Mouse (Mus musculus) heart, embryonic 15.5 days (tissue): ENCODE data around the gene Ephb1. TPM values are rescaled to one million over a fixed set of nuclear protein-coding genes. Genes with fewer than 3 reads are reported as not detected.

Experiments
- ATAC-seq: fragments of 200-750 bp; cut with Nextera tagmentation; replicated peaks from 2 replicates; pipeline ENCODE4 v1.8.0; 2017; ENCODE audit warnings: low read depth, moderate TSS enrichment; ENCODE audit not compliant: insufficient number of reproducible peaks, insufficient read depth, low FRiP score
- H3K27ac ChIP-seq: fragments of 300-500 bp; sonication (generic); 2 replicates; pipeline ENCODE4 v1.5.1; 2015; ENCODE audit warnings: mild to moderate bottlenecking, inconsistent platforms
- H3K27me3 ChIP-seq: fragments of 300-500 bp; sonication (generic); 2 replicates; pipeline ENCODE4 v1.6.1; 2015; ENCODE audit warnings: inconsistent platforms
- H3K36me3 ChIP-seq: fragments of 300-500 bp; sonication (generic); 2 replicates; pipeline ENCODE4 v1.6.1; 2015; ENCODE audit warnings: mild to moderate bottlenecking, inconsistent platforms
- H3K4me1 ChIP-seq: fragments of 300-500 bp; sonication (generic); replicated peaks from 2 replicates; pipeline ENCODE4 v1.6.1; 2015; ENCODE audit warnings: inconsistent platforms
- H3K4me2 ChIP-seq: fragments of 300-500 bp; sonication (generic); 2 replicates; pipeline ENCODE4 v1.6.1; 2015; ENCODE audit warnings: inconsistent platforms, mild to moderate bottlenecking, moderate library complexity
- H3K4me3 ChIP-seq: fragments of 300-500 bp; sonication (generic); 2 replicates; pipeline ENCODE4 v1.5.1; 2015; ENCODE audit warnings: mild to moderate bottlenecking, inconsistent platforms
- H3K9ac ChIP-seq: fragments of 300-500 bp; sonication (generic); 2 replicates; pipeline ENCODE4 v1.6.1; 2015; ENCODE audit warnings: mild to moderate bottlenecking, inconsistent platforms
- H3K9me3 ChIP-seq: fragments of 300-500 bp; sonication (generic); replicated peaks from 2 replicates; pipeline ENCODE4 v1.6.1; 2016; ENCODE audit warnings: inconsistent platforms
- WGBS: fragments of 180-500 bp; shearing (Covaris S2); methylation state at CpG from one replicate; pipeline ENCODE4 v1.1.7; 2015; ENCODE audit warnings: mixed read lengths; 5-methylcytosine and 5-hydroxymethylcytosine counted together
- polyA plus RNA-seq: library from polyadenylated mRNA; unstranded; fragments of >200 nt; fragmentation: Nextera tagmentation; extraction: Ambion mirVana; gene quantifications from 2 replicates; pipeline ENCODE4 v1.2.1, GENCODE M21; 2015

The Ephb1 gene
- polyA plus RNA-seq, 1 experiment from 2014 or later = 1.4 TPM

DNA sequence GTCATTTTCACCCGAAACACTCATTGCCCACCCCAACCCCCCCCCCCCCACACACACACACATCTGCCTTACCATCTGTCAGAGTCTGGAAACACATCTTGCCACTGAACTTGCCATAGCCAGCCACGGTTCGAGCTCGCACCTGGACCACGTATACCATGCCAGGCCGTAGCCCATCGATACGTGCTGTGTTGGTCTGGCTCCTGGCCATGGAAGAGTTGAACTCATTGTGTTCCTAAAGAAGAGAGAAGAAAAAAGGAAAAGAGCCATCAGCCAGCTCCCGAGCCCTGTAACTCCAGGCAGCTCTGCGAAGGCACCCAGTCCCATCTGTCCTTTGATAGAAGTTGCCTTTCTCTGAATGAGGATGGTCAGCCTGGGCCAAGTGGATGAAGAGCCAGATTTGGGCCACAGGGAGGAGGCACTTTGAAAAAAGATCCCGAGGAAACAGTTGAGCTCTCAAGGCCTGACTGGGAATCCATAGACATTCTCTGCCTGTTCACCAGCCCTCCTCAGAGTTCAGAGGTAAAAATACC is 352.8 kb downstream of the Ephb1 start:
- 95% methylated on average over 11 of the region's 11 CpGs for WGBS
- no peak for ATAC-seq
- no peak overlapping the region for H3K4me2 ChIP-seq
- no peaks in the 10 kb centered on the region for H3K36me3 ChIP-seq
- no peak overlapping the region for H3K9ac ChIP-seq
- H3K27ac ChIP-seq = no peak overlapping the region
- H3K9me3 ChIP-seq = no peaks in the 10 kb centered on the region
- peaks cover 7% of the 10 kb centered on the region for H3K4me1 ChIP-seq
- H3K4me3 ChIP-seq = no peak overlapping the region
- peaks cover 6% of the 10 kb centered on the region; the same call in 1 of the 2 replicates for H3K27me3 ChIP-seq

- H3K4me3 ChIP-seq = no peak overlapping the region
- H3K36me3 ChIP-seq = no peaks in the 10 kb centered on the region
- H3K27me3 ChIP-seq = peaks cover 15% of the 10 kb centered on the region
- 74% methylated on average over 4 of the region's 4 CpGs for WGBS
- H3K27ac ChIP-seq = no peak overlapping the region
- H3K9me3 ChIP-seq = no peaks in the 10 kb centered on the region
- H3K4me2 ChIP-seq = no peak overlapping the region
- no peak overlapping the region for H3K9ac ChIP-seq
- peaks cover 20% of the 10 kb centered on the region for H3K4me1 ChIP-seq
- no peak for ATAC-seq
Measured at GRCm38 (mm10) chr9:101999690-102000089, 354.8 kb downstream of the Ephb1 start.

DNA sequence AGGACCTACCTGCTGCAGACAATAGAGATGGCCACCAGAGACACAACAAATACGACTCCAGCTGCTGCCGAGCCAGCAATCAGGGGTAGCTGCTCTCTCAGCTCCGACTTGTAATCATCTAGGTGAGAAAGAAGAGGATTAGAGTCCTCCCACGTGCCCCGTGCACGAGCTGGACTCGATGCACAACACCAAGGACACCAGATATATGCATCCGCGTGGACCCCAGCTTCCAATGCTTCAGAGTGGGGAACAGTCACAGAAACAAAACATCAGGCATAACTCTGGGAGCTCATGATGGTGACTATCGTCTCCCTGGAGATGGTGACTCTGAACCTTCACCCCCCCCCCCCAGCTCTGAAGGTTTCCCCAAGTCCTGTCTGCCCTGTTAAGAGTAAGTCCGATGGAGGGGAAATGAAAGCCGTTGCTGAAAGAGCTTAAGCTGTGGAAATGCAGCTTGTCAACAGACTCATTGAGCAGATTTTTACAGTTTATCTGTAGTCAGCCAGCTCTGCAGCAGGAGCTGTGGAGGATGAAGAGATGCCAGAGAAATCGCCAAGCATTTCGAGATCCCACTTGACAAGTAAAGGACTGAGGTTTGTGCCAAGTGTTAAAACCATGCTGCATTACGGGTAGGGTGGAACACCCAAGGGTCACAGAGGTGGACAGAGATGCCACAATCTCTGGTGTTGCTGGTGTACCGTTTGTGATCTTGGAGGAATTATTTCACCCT is 357.6 kb downstream of the Ephb1 start:
- ATAC-seq = no peak
- Histone ChIP-seq H3K4me3 (no peak overlapping the region), H3K27me3 (peaks cover 32% of the 10 kb centered on the region), H3K9ac (no peak overlapping the region), H3K36me3 (no peaks in the 10 kb centered on the region), H3K4me1 (peaks cover 20% of the 10 kb centered on the region), H3K4me2 (no peak overlapping the region), H3K27ac (no peak overlapping the region), H3K9me3 (no peaks in the 10 kb centered on the region)
- WGBS = 35% methylated on average over 16 of the region's 16 CpGs

- Histone ChIP-seq H3K9me3 (no peaks in the 10 kb centered on the region), H3K4me2 (no peak overlapping the region), H3K36me3 (no peaks in the 10 kb centered on the region), H3K9ac (no peak overlapping the region), H3K27ac (no peak overlapping the region), H3K4me3 (no peak overlapping the region), H3K4me1 (peaks cover 20% of the 10 kb centered on the region), H3K27me3 (peaks cover 32% of the 10 kb centered on the region)
- ATAC-seq = no peak
- WGBS = 62% methylated on average over 7 of the region's 7 CpGs
Measured at GRCm38 (mm10) chr9:101996183-101996582, 358.3 kb downstream of the Ephb1 start.

DNA sequence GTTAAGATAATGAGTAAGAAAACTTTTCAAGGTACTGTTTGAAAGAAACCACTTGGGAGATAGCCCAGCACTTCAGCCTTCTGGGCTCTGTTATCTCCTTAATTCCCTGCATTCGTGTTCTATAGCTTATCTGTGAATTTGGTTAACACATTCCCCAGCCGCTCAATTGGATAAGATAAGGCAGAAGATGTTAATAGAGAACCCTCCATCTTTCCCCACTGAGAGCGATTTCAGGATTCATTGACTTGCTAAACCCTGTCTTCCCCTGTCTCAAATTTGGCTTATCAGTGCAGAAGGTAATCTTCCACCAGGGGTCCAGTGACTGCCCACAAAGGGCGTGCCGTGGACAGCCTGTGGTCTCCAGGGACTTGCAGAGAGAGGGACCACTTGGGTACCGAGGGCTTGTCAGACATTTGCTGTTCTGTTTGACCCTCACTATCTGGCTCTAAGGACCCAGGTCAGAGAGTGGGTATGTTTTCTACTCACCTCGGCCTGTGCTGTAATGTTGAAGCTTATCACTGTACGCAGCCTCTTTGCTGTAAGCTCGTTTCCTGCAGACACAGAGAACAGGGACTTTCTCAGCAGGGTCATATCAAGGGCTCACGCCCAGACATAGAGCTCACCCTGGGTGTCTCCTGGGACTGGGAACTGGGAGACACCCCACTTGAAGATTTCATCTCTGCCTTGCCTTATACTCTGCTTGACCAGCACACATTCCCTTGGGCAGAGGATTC is 358.9 kb downstream of the Ephb1 start:
- H3K4me2 ChIP-seq = no peak overlapping the region
- H3K27me3 ChIP-seq = peaks cover 32% of the 10 kb centered on the region
- ATAC-seq = no peak; the same call in 1 of the 2 replicates
- peaks cover 20% of the 10 kb centered on the region for H3K4me1 ChIP-seq
- H3K36me3 ChIP-seq = no peaks in the 10 kb centered on the region
- H3K9ac ChIP-seq = no peak overlapping the region
- H3K27ac ChIP-seq = no peak overlapping the region
- H3K4me3 ChIP-seq = no peak overlapping the region
- H3K9me3 ChIP-seq = no peaks in the 10 kb centered on the region
- 14% methylated on average over 10 of the region's 10 CpGs for WGBS

- ATAC-seq = no peak
- Histone ChIP-seq H3K27ac (no peak overlapping the region), H3K9me3 (no peaks in the 10 kb centered on the region), H3K27me3 (peaks cover 32% of the 10 kb centered on the region), H3K9ac (no peak overlapping the region), H3K36me3 (no peaks in the 10 kb centered on the region), H3K4me3 (no peak overlapping the region), H3K4me2 (no peak overlapping the region), H3K4me1 (peaks cover 20% of the 10 kb centered on the region)
- WGBS = 82% methylated on average over 2 of the region's 2 CpGs
Measured at GRCm38 (mm10) chr9:101994086-101994485, 360.4 kb downstream of the Ephb1 start.

GRCm38 (mm10) chr9:101990836-101991235 is 363.7 kb downstream of the Ephb1 start:
- H3K27me3 ChIP-seq = peaks cover 26% of the 10 kb centered on the region
- WGBS = 84% methylated on average over 12 of the region's 12 CpGs
- no peak overlapping the region for H3K27ac ChIP-seq
- no peak for ATAC-seq
- H3K4me3 ChIP-seq = no peak overlapping the region
- no peaks in the 10 kb centered on the region for H3K9me3 ChIP-seq
- H3K9ac ChIP-seq = no peak overlapping the region
- no peak overlapping the region for H3K4me2 ChIP-seq
- H3K36me3 ChIP-seq = no peaks in the 10 kb centered on the region
- peaks cover 6% of the 10 kb centered on the region for H3K4me1 ChIP-seq

GRCm38 (mm10) chr9:101990032-101990431 is 364.5 kb downstream of the Ephb1 start:
- 83% methylated on average over 6 of the region's 6 CpGs for WGBS
- Histone ChIP-seq H3K4me1 (no peaks in the 10 kb centered on the region), H3K9ac (no peak overlapping the region), H3K36me3 (no peaks in the 10 kb centered on the region), H3K4me3 (no peak overlapping the region), H3K9me3 (no peaks in the 10 kb centered on the region), H3K27me3 (peaks cover 20% of the 10 kb centered on the region), H3K4me2 (no peak overlapping the region), H3K27ac (no peak overlapping the region)
- no peak for ATAC-seq

GRCm38 (mm10) chr9:101986910-101987309 is 367.6 kb downstream of the Ephb1 start:
- Histone ChIP-seq H3K9ac (no peak overlapping the region), H3K9me3 (no peaks in the 10 kb centered on the region), H3K4me2 (no peak overlapping the region), H3K4me3 (no peak overlapping the region), H3K4me1 (no peaks in the 10 kb centered on the region), H3K27ac (no peak overlapping the region), H3K36me3 (no peaks in the 10 kb centered on the region), H3K27me3 (no peaks in the 10 kb centered on the region)
- 74% methylated on average over 2 of the region's 2 CpGs for WGBS
- no peak for ATAC-seq

DNA sequence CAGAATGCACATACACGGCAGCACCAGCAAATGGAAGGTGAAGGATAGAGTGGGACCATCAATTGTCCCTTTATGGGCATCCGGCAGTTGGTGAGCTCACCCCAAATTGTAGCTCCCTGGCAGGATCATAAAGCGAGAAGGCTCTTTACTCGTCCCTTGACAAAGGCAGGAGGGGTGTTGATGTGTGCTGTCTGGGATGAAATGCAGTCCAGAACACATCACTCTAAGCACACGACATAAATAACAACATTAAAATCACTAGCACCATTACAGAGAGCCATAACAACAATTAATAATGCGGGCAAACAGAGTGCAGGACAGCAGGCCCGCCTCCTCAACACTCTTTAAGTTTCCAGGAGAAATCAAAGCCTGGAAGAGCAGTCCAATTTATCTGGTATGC is 372.1 kb downstream of the Ephb1 start:
- no peak overlapping the region for H3K27ac ChIP-seq
- no peak for ATAC-seq
- 61% methylated on average over 7 of the region's 7 CpGs for WGBS

DNA sequence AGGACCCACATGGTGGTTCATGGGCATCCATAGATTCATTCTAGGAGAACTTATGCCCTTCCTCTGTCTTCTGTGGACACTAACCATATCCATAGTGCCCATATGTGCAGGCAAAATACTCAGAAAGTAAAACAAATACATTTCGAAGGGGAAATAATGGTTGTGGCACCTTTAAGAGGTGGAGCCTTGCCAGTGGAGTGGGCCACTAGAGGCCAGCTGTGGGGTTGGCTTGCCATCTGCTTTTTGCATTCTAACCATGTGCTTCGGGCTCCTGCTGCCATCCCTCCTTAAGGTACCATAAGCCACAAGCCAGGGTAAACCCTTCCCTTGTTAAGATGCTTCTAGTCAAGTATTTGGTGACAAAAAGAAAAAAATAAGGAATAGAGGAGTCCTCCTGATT is 373.3 kb downstream of the Ephb1 start:
- H3K9me3 ChIP-seq = no peaks in the 10 kb centered on the region
- H3K9ac ChIP-seq = no peak overlapping the region
- no peaks in the 10 kb centered on the region for H3K4me1 ChIP-seq
- H3K36me3 ChIP-seq = no peaks in the 10 kb centered on the region
- no peak overlapping the region for H3K27ac ChIP-seq
- WGBS = 70% methylated on average over 2 of the region's 2 CpGs
- no peak overlapping the region for H3K4me2 ChIP-seq
- ATAC-seq = no peak
- no peak overlapping the region for H3K4me3 ChIP-seq
- no peaks in the 10 kb centered on the region for H3K27me3 ChIP-seq

More for the DNA sequence above, 372.1 kb downstream of the Ephb1 start:
- no peak overlapping the region for H3K4me2 ChIP-seq
- no peaks in the 10 kb centered on the region for H3K4me1 ChIP-seq
- no peaks in the 10 kb centered on the region for H3K36me3 ChIP-seq
- no peaks in the 10 kb centered on the region for H3K9me3 ChIP-seq
- H3K4me3 ChIP-seq = no peak overlapping the region
- H3K9ac ChIP-seq = no peak overlapping the region
- no peaks in the 10 kb centered on the region for H3K27me3 ChIP-seq
